Mouse (Mus musculus): Measurements from ENCODE around the gene Asb2. TPM values are rescaled to one million over a fixed set of nuclear protein-coding genes. Genes with fewer than 3 reads are reported as not detected.

Gene Asb2
- polyA plus RNA-seq, 1 experiment from 2014 or later = 0.81 TPM

DNA sequence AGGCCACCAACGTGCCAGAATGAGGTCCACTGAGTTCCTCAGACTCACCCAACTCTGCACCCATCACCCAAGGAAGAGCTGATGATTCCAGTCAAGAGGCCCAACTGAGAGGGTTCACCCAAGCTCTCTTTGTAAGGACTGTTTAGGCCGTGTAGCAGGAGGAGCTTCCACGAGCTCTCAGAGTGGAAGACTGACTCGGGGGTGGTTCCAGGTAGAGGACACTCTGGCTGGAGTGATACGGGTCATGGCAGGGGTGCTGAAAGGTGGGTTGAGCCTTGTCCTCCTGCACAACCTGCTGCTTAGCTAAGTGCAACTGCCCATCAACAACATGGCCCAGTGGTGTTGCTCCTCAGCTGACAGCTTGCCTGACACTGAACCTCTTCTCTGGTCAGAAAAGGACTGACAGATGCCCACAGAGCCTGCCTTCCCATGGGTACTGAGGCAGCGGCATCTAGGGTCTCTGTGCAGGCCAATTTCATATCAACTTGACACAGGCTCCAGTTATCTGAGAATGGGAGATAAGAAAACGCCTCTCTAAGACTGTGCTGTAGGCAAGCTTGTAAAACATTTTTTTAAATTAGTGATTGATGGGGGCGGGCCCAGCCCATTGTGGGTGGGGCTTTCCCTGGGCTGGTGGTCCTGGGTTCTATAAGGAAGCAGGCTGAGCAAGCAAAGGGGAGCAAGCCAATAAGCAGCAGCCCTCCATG lies 17.9 kb upstream of the Asb2 start:
- Histone ChIP-seq H3K4me2 (no peak overlapping the region), H3K27ac (no peak overlapping the region), H3K4me3 (no peak overlapping the region), H3K9ac (no peak overlapping the region), H3K36me3 (replicated peaks) (no peaks in the 10 kb centered on the region), H3K9me3 (no peaks in the 10 kb centered on the region), H3K27me3 (replicated peaks) (0 out of 2 replicates have a peak, but pooled peaks cover 2% of the 10 kb centered on the region), H3K4me1 (no peaks in the 10 kb centered on the region)
- no peak for ATAC-seq (replicated peaks)
- WGBS = 79% methylated on average over 8 of the region's 8 CpGs

DNA sequence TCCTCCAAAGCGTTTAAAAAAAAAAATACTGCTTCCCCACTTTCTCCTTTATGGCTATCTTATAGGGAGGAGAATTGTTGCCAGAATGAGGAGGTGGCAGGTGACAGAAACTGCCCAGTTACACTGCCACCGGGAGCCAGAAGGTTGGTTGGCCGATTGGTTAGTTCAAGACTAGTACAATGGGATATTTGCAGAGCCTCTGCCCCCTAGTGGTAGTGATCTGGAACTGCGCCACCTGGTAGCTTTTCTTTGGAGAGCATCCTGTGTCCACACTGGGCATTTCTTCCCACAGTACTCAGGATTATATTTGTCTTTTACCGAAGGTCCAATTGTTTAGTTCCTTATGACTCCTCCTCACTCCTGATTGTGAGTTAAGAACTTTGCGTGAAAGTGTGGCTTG lies 15.9 kb upstream of the Asb2 start:
- no peaks in the 10 kb centered on the region for H3K36me3 ChIP-seq (replicated peaks)
- no peak overlapping the region for H3K4me3 ChIP-seq
- H3K4me2 ChIP-seq = no peak overlapping the region
- H3K27me3 ChIP-seq (replicated peaks) = 0 out of 2 replicates have a peak, but pooled peaks cover 2% of the 10 kb centered on the region
- no peak overlapping the region for H3K9ac ChIP-seq
- no peak overlapping the region for H3K27ac ChIP-seq
- 29% methylated on average over 6 of the region's 6 CpGs for WGBS
- H3K9me3 ChIP-seq = no peaks in the 10 kb centered on the region
- H3K4me1 ChIP-seq = peaks cover 4% of the 10 kb centered on the region; the same call in 1 of the 2 replicates
- no peak for ATAC-seq (replicated peaks)

DNA sequence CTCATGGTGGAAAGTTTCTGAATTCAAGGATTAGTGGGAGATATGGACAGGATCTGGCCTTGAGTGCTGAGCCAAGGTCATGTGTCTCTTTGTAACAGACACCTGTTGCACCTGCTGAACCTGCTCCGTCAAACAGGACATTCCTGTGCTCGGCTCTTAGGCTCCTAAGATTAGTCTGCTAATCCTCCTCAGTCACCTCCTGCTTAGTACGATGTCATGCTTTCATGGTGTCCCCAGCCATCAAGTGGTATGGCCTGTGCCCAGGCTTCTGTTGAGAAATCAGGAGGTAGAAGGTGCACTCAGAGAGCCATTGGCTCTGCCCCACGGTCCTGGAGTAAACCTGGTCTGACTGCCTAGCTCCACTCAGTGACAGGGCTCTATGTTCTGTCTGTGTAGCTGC lies 15.1 kb upstream of the Asb2 start:
- H3K4me1 ChIP-seq = peaks cover 4% of the 10 kb centered on the region; the same call in 1 of the 2 replicates
- ATAC-seq (replicated peaks) = no peak
- no peaks in the 10 kb centered on the region for H3K9me3 ChIP-seq
- 74% methylated on average over 4 of the region's 4 CpGs for WGBS
- no peak overlapping the region for H3K4me2 ChIP-seq
- no peaks in the 10 kb centered on the region for H3K36me3 ChIP-seq (replicated peaks)
- H3K4me3 ChIP-seq = no peak overlapping the region
- H3K9ac ChIP-seq = no peak overlapping the region
- H3K27ac ChIP-seq = no peak overlapping the region
- H3K27me3 ChIP-seq (replicated peaks) = 0 out of 2 replicates have a peak, but pooled peaks cover 2% of the 10 kb centered on the region

DNA sequence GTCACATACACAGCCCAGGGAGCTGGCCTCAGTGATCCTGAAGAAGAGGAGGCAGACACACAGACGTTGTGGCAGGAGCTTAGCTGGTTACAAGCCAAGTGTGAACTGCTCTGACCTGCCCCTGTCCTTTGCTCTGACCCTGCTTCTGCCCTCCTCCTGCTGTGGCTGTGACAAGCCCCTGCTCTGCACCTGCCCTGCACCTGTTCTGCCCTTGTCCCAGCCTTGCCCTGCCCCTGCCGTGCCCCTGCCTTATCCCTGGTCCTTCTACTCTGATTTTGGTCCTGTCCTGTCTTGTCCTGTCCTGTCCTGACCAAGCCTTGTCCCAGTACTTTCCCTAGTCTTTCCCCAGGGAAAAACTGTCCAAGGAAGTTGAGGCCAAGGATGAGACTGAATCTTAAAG lies 13.0 kb upstream of the Asb2 start:
- no peaks in the 10 kb centered on the region for H3K9me3 ChIP-seq
- H3K27me3 ChIP-seq (replicated peaks) = 0 out of 2 replicates have a peak, but pooled peaks cover 2% of the 10 kb centered on the region
- no peak overlapping the region for H3K27ac ChIP-seq
- H3K4me3 ChIP-seq = no peak overlapping the region
- no peak overlapping the region for H3K4me2 ChIP-seq
- no peaks in the 10 kb centered on the region for H3K36me3 ChIP-seq (replicated peaks)
- 81% methylated on average over 2 of the region's 2 CpGs for WGBS
- ATAC-seq (replicated peaks) = no peak
- H3K4me1 ChIP-seq = peaks cover 4% of the 10 kb centered on the region; the same call in 1 of the 2 replicates
- H3K9ac ChIP-seq = no peak overlapping the region

DNA sequence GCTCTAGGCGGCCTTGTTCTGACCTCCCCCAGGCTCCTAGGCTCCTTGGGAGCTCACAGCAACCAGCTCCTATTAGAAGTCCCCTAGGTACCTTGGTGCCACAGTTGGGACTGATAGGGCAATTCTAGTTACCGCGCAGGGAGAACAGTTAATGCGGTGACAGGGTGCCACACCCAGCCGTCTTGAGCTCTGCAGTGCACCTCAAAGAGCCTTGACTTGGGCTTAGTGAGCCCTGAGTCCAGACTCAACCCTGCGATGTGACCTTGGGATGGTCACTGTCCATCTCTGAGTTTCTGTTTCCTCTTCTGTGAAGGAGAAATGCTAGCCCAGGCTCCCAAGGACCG lies 12.5 kb upstream of the Asb2 start:
- Histone ChIP-seq H3K4me2 (peak overlapping the region; percentile 23; the same call in 1 of the 2 replicates), H3K4me3 (no peak overlapping the region), H3K9ac (no peak overlapping the region), H3K27ac (no peak overlapping the region), H3K4me1 (peaks cover 4% of the 10 kb centered on the region; the same call in 1 of the 2 replicates), H3K36me3 (replicated peaks) (no peaks in the 10 kb centered on the region), H3K9me3 (no peaks in the 10 kb centered on the region), H3K27me3 (replicated peaks) (0 out of 2 replicates have a peak, but pooled peaks cover 2% of the 10 kb centered on the region)
- WGBS = 85% methylated on average over 7 of the region's 7 CpGs
- ATAC-seq (replicated peaks) = no peak

DNA sequence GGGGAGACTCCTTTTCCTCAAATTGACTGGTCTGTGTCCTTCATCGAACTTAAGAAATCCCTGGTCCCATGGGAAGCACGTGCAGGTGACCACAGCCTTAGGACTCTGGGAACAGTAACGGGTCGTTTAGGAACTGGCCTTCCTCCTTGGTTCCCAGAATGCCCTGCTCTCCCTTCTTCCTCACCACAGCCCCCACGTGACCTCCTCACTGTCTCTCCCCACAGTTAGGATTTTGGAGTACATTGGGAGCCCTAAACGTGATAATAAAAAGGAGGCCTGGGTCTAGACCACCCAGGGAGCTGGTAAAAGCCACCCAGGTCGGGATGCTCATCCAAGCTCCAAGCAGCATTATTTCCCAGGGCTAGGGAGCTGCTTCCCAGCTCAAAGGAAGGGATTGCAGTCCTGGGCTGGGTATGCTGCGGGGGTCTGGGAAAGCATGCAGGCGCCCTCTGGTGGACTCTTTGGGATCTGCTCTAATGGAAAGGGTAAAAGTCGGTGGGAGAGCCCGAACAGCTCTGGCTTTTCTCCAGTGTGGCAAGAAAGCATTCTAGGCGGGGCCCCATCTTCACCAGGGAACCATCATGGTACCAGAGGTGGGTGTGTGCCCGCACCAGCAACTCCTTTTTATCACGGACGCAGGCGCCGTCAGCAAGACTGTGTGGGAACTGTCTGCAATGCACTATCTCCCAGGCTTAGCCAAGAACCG lies 12.0 kb upstream of the Asb2 start:
- H3K4me2 ChIP-seq = peak overlapping the region; percentile 30
- ATAC-seq (replicated peaks) = peak; percentile 80
- no peak overlapping the region for H3K9ac ChIP-seq
- peaks cover 4% of the 10 kb centered on the region; the same call in 1 of the 2 replicates for H3K4me1 ChIP-seq
- H3K9me3 ChIP-seq = no peaks in the 10 kb centered on the region
- 20% methylated on average over 18 of the region's 18 CpGs for WGBS
- H3K36me3 ChIP-seq (replicated peaks) = no peaks in the 10 kb centered on the region
- no peak overlapping the region for H3K27ac ChIP-seq
- 0 out of 2 replicates have a peak, but pooled peaks cover 2% of the 10 kb centered on the region for H3K27me3 ChIP-seq (replicated peaks)
- H3K4me3 ChIP-seq = no peak overlapping the region

DNA sequence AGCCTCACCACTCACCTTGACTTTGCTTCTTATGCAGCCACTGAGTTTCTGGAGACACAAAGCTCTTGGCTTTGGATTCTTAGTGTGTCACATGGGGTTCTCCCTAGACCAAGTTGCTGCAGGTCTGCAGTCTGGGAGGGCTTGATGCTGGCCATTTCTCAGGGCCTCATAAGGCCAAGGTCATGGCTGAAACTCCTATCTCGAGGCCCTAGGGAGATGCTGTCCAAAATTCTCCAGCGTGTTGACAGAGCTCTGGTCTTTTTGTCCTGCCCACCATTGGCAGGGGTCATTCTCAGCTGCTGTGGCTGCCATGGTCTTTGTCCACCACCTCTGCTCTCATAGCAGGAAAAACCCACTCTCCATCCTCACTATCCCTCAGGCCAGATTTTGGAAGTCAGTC lies 11.4 kb upstream of the Asb2 start:
- no peak for ATAC-seq (replicated peaks)
- no peaks in the 10 kb centered on the region for H3K36me3 ChIP-seq (replicated peaks)
- no peak overlapping the region for H3K4me3 ChIP-seq
- WGBS = 79% methylated on average over 2 of the region's 2 CpGs
- no peaks in the 10 kb centered on the region for H3K9me3 ChIP-seq
- 0 out of 2 replicates have a peak, but pooled peaks cover 2% of the 10 kb centered on the region for H3K27me3 ChIP-seq (replicated peaks)
- H3K9ac ChIP-seq = no peak overlapping the region
- H3K4me2 ChIP-seq = no peak overlapping the region
- peaks cover 4% of the 10 kb centered on the region; the same call in 1 of the 2 replicates for H3K4me1 ChIP-seq
- no peak overlapping the region for H3K27ac ChIP-seq

DNA sequence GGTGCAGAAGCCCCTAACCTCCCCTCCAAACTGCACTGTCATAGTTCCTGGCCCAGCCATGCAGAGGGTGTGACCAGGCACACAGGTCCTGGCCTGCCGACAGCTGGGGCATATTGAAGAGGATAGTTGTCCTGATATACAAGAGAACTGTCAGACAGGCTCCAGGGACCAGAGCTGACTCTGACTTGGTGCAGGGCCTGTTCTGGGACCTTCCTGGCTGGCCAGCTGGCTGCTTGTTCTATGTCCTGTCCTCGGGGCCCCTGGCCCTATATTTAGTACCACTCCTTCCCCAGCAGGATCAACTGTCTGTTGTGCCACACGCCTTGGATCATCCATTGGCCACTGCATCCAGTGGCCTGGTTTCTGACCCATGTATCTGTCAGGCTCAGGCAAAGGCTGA lies 6.5 kb upstream of the Asb2 start:
- ATAC-seq (replicated peaks) = no peak
- Histone ChIP-seq H3K9ac (no peak overlapping the region), H3K27ac (no peak overlapping the region), H3K27me3 (replicated peaks) (no peaks in the 10 kb centered on the region), H3K36me3 (replicated peaks) (no peaks in the 10 kb centered on the region), H3K4me1 (no peaks in the 10 kb centered on the region), H3K4me3 (no peak overlapping the region), H3K9me3 (no peaks in the 10 kb centered on the region), H3K4me2 (no peak overlapping the region)
- 82% methylated on average over 3 of the region's 3 CpGs for WGBS

DNA sequence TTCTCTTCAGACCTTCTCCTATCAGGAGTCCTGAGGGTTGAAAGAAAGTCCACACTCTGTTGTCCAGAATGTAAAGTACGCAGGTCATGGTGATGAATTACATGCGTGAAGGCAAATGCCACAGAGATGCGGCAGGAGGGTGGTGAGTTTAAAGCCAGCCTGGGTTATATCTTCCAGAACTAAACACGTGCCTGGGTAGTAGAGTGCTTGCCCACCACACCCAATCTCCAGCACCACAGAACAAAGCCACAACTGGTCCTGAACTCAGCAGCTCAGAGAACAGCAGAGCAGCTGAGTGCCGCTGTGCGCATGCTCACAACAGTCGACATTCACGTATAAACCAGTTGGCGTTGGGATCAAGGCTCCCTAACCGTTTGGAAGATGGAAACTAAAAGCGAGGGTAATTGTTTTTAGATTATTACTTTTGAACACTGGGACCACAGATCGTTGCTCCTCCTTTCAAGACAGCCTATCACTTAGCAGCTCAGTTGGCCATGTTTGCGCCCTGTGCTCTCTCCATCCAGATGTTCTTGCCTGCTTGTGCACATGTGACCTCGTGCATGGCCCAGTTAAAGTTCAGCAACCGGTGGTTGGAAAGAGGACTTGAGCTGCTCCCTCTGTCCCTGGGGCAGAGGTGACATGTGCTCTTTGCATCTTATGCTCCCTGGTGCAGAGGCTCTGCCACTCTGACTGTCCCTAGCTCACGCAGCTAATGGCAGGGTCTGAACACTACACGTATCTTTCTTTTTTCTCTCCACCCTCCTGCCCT lies 5.9 kb upstream of the Asb2 start:
- 87% methylated on average over 17 of the region's 17 CpGs for WGBS
- no peak for ATAC-seq (replicated peaks)
- Histone ChIP-seq H3K27me3 (replicated peaks) (no peaks in the 10 kb centered on the region), H3K9me3 (no peaks in the 10 kb centered on the region), H3K27ac (no peak overlapping the region), H3K4me1 (no peaks in the 10 kb centered on the region), H3K4me2 (no peak overlapping the region), H3K4me3 (no peak overlapping the region), H3K9ac (no peak overlapping the region), H3K36me3 (replicated peaks) (no peaks in the 10 kb centered on the region)

DNA sequence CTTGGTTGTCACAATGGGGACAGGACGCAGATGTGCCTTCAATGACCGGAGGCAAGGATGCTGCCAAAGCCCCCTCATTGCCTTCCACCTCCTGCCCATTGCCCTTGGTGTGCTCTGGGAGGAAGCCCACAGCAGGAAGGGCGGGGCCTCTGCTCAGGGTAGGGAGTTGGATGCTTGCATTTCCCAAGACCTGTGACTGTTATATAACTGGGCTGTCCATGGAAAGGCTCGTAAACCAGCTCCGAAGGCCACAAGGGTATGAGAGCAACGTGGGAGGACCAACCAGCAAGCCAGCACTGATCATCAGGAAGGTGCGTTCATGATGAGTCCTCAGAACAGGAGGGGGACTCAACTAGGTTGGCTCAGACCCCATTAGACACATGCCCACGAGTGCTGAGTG lies 5.0 kb upstream of the Asb2 start:
- no peak overlapping the region for H3K27ac ChIP-seq
- no peaks in the 10 kb centered on the region for H3K36me3 ChIP-seq (replicated peaks)
- 81% methylated on average over 8 of the region's 8 CpGs for WGBS
- no peak for ATAC-seq (replicated peaks)
- no peaks in the 10 kb centered on the region for H3K27me3 ChIP-seq (replicated peaks)
- H3K4me3 ChIP-seq = no peak overlapping the region
- H3K9me3 ChIP-seq = no peaks in the 10 kb centered on the region
- H3K4me2 ChIP-seq = no peak overlapping the region
- no peaks in the 10 kb centered on the region for H3K4me1 ChIP-seq
- H3K9ac ChIP-seq = no peak overlapping the region

DNA sequence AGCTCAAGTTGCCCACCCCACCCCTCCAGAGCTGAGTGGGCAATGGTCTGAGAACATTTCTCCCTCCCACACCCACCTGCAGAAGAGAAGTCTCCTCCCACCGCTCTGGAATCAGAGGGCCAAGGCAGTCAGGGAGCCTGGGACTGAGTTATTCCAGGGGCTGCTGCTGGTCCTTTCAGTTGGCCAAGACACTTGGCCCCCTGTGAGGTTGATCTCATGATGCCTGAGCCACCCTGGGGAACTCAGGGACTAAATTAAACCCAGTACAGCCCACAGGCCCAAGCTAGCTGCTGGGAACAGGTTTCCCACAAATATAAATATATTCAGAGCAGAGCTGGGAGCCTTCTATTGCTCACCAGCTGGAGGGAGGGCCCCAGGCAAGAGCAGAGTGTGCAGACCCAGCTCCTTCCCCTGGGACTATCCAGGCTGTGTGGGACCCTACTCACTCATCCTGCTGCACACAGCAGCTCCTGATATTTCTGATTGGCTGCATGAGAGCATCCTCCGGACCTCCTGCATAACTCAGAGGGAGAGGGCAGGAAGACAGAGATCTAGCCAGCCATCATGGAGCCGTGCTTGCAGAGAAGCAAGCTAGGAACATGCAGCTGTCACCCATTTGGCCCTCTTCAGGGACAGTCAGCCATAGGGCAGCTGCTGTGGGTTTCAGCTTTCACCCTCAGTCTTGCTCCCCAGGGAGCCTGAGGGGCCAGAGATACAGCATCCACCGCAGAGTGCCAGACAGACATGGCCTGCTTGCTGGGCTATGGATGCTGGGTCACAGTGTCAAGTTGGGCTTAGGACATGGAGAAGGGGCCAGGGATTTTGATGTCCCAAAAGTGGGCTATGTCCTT lies 3.4 kb upstream of the Asb2 start:
- H3K4me1 ChIP-seq = no peaks in the 10 kb centered on the region
- no peak overlapping the region for H3K9ac ChIP-seq
- 70% methylated on average over 4 of the region's 4 CpGs for WGBS
- H3K9me3 ChIP-seq = no peaks in the 10 kb centered on the region
- no peak overlapping the region for H3K27ac ChIP-seq
- no peak overlapping the region for H3K4me2 ChIP-seq
- H3K27me3 ChIP-seq (replicated peaks) = no peaks in the 10 kb centered on the region
- ATAC-seq (replicated peaks) = no peak
- no peak overlapping the region for H3K4me3 ChIP-seq
- no peaks in the 10 kb centered on the region for H3K36me3 ChIP-seq (replicated peaks)

Data from midbrain, embryonic 15.5 days (tissue).